Mouse (Mus musculus): ENCODE measurements around the gene Strn4. TPM values are rescaled to one million over a fixed set of nuclear protein-coding genes. Genes with fewer than 3 reads are reported as not detected.

Strn4 gene
- 102 TPM in 2 replicates for polyA plus RNA-seq (2015; fragmentation: Nextera tagmentation; extraction: Ambion mirVana)

GRCm38 (mm10) chr7:16815351-16815941 lies at the start of gene Strn4:
Gene Strn4, plus strand, starts transcription at chr7:16815889.
- Histone ChIP-seq H3K36me3 (peaks cover 15% of the 10 kb centered on the region; the same call in 1 of the 2 replicates), H3K27ac (peak within 1 kb of the TSS; percentile 96), H3K9me3 (no peaks in the 10 kb centered on the region), H3K9ac (peak within 1 kb of the TSS; percentile 100), H3K4me2 (peak within 1 kb of the TSS; percentile 88), H3K4me3 (peak within 1 kb of the TSS; percentile 98), H3K4me1 (peaks cover 58% of the 10 kb centered on the region), H3K27me3 (peaks cover 20% of the 10 kb centered on the region)
- 3% methylated on average over 1 of the region's 1 CpGs for WGBS
- ATAC-seq (ENCODE audit: borderline replicate concordance, extremely low read depth, low FRiP score, low TSS enrichment): peak; percentile 9; the same call in 1 of the 2 replicates

- no peak for ATAC-seq (ENCODE audit: borderline replicate concordance, extremely low read depth, low FRiP score, low TSS enrichment)
- Histone ChIP-seq H3K4me2 (no peak overlapping the region), H3K27me3 (no peaks in the 10 kb centered on the region), H3K4me1 (peaks cover 7% of the 10 kb centered on the region; the same call in 1 of the 2 replicates), H3K36me3 (no peaks in the 10 kb centered on the region), H3K9me3 (no peaks in the 10 kb centered on the region), H3K4me3 (no peak overlapping the region), H3K9ac (no peak overlapping the region), H3K27ac (no peak overlapping the region)
- WGBS: 55% methylated on average over 2 of the region's 2 CpGs
These were observed 49.2 kb upstream of the Strn4 start for GRCm38 (mm10) chr7:16766443-16766842.

- no peak overlapping the region for H3K4me3 ChIP-seq
- no peak for ATAC-seq (ENCODE audit: borderline replicate concordance, extremely low read depth, low FRiP score, low TSS enrichment)
- WGBS: 31% methylated on average over 5 of the region's 5 CpGs
- H3K4me1 ChIP-seq: peaks cover 4% of the 10 kb centered on the region; the same call in 1 of the 2 replicates
- no peaks in the 10 kb centered on the region for H3K27me3 ChIP-seq
- no peak overlapping the region for H3K4me2 ChIP-seq
- no peak overlapping the region for H3K9ac ChIP-seq
- H3K36me3 ChIP-seq: no peaks in the 10 kb centered on the region
- H3K9me3 ChIP-seq: no peaks in the 10 kb centered on the region
- H3K27ac ChIP-seq: no peak overlapping the region
These were observed 39.8 kb upstream of the Strn4 start for GRCm38 (mm10) chr7:16775888-16776287.

GRCm38 (mm10) chr7:16780076-16780475 lies 35.6 kb upstream of the Strn4 start:
- 47% methylated on average over 5 of the region's 5 CpGs for WGBS
- H3K9me3 ChIP-seq: no peaks in the 10 kb centered on the region
- no peak overlapping the region for H3K9ac ChIP-seq
- H3K4me2 ChIP-seq: no peak overlapping the region
- peak overlapping the region; percentile 64 for H3K27ac ChIP-seq
- no peaks in the 10 kb centered on the region for H3K27me3 ChIP-seq
- no peak overlapping the region for H3K4me3 ChIP-seq
- no peak for ATAC-seq (ENCODE audit: borderline replicate concordance, extremely low read depth, low FRiP score, low TSS enrichment)
- peaks cover 32% of the 10 kb centered on the region for H3K4me1 ChIP-seq
- H3K36me3 ChIP-seq: no peaks in the 10 kb centered on the region

- H3K4me3 ChIP-seq: peak within 1 kb of the TSS; percentile 60
- whole genome bisulfite sequencing: 3% methylated on average over 34 of the region's 34 CpGs
- H3K27me3 ChIP-seq: no peaks in the 10 kb centered on the region
- peak within 1 kb of the TSS; percentile 78 for H3K9ac ChIP-seq
- H3K4me1 ChIP-seq: peaks cover 35% of the 10 kb centered on the region
- H3K9me3 ChIP-seq: no peaks in the 10 kb centered on the region
- no peaks in the 10 kb centered on the region for H3K36me3 ChIP-seq
- peak within 1 kb of the TSS; percentile 64 for H3K27ac ChIP-seq
- H3K4me2 ChIP-seq: peak within 1 kb of the TSS; percentile 96
- ATAC-seq (ENCODE audit: borderline replicate concordance, extremely low read depth, low FRiP score, low TSS enrichment): peak; percentile 86
These were observed 34.7 kb upstream of the Strn4 start, which contains the start of gene Slc1a5 for GRCm38 (mm10) chr7:16780825-16781554. Gene Slc1a5, plus strand, starts transcription at chr7:16781340.

- peaks cover 35% of the 10 kb centered on the region for H3K4me1 ChIP-seq
- no peak; the same call in 1 of the 2 replicates for ATAC-seq (ENCODE audit: borderline replicate concordance, extremely low read depth, low FRiP score, low TSS enrichment)
- H3K27me3 ChIP-seq: no peaks in the 10 kb centered on the region
- WGBS: under 1% methylated on average over 10 of the region's 10 CpGs
- no peaks in the 10 kb centered on the region for H3K9me3 ChIP-seq
- no peaks in the 10 kb centered on the region for H3K36me3 ChIP-seq
- peak overlapping the region; percentile 78 for H3K9ac ChIP-seq
- peak overlapping the region; percentile 96 for H3K4me2 ChIP-seq
- peak overlapping the region; percentile 60 for H3K4me3 ChIP-seq
- peak overlapping the region; percentile 64 for H3K27ac ChIP-seq
These were observed 34.2 kb upstream of the Strn4 start for GRCm38 (mm10) chr7:16781555-16781815.

- peaks cover 35% of the 10 kb centered on the region for H3K4me1 ChIP-seq
- H3K27ac ChIP-seq: peak overlapping the region; percentile 64
- peak overlapping the region; percentile 78 for H3K9ac ChIP-seq
- H3K9me3 ChIP-seq: no peaks in the 10 kb centered on the region
- H3K4me3 ChIP-seq: peak overlapping the region; percentile 60
- ATAC-seq (ENCODE audit: borderline replicate concordance, extremely low read depth, low FRiP score, low TSS enrichment): peak; percentile 9; the same call in 1 of the 2 replicates
- WGBS: under 1% methylated on average over 59 of the region's 60 CpGs
- no peaks in the 10 kb centered on the region for H3K27me3 ChIP-seq
- H3K36me3 ChIP-seq: peaks cover 3% of the 10 kb centered on the region; the same call in 1 of the 2 replicates
- H3K4me2 ChIP-seq: peak overlapping the region; percentile 96
These were observed 33.7 kb upstream of the Strn4 start for GRCm38 (mm10) chr7:16781816-16782554.

GRCm38 (mm10) chr7:16782555-16783125 lies 33.0 kb upstream of the Strn4 start:
- 8% methylated on average over 11 of the region's 11 CpGs for WGBS
- ATAC-seq (ENCODE audit: borderline replicate concordance, extremely low read depth, low FRiP score, low TSS enrichment): no peak
- Histone ChIP-seq H3K9ac (peak overlapping the region; percentile 78), H3K4me3 (peak overlapping the region; percentile 60), H3K27me3 (no peaks in the 10 kb centered on the region), H3K4me1 (peaks cover 35% of the 10 kb centered on the region), H3K4me2 (peak overlapping the region; percentile 96), H3K27ac (0 out of 2 replicates have a peak overlapping the region, but pooled peaks have one; percentile 64), H3K36me3 (peaks cover 3% of the 10 kb centered on the region; the same call in 1 of the 2 replicates), H3K9me3 (no peaks in the 10 kb centered on the region)

- H3K27ac ChIP-seq: peak overlapping the region; percentile 70
- no peak for ATAC-seq (ENCODE audit: borderline replicate concordance, extremely low read depth, low FRiP score, low TSS enrichment)
- 29% methylated on average over 10 of the region's 10 CpGs for WGBS
These were observed 32.4 kb upstream of the Strn4 start for GRCm38 (mm10) chr7:16783224-16783688.

GRCm38 (mm10) chr7:16783758-16784415 lies 31.8 kb upstream of the Strn4 start:
- H3K4me3 ChIP-seq: peak overlapping the region; percentile 60
- H3K9ac ChIP-seq: peak overlapping the region; percentile 78
- 0 out of 2 replicates have a peak, but pooled peaks have one; percentile 23 for ATAC-seq (ENCODE audit: borderline replicate concordance, extremely low read depth, low FRiP score, low TSS enrichment)
- peak overlapping the region; percentile 96 for H3K4me2 ChIP-seq
- peaks cover 3% of the 10 kb centered on the region; the same call in 1 of the 2 replicates for H3K36me3 ChIP-seq
- H3K9me3 ChIP-seq: no peaks in the 10 kb centered on the region
- no peaks in the 10 kb centered on the region for H3K27me3 ChIP-seq
- 36% methylated on average over 17 of the region's 17 CpGs for WGBS
- peak overlapping the region; percentile 70 for H3K27ac ChIP-seq
- H3K4me1 ChIP-seq: peaks cover 35% of the 10 kb centered on the region

More at GRCm38 (mm10) chr7:16783224-16783688, 32.4 kb upstream of the Strn4 start:
- Histone ChIP-seq H3K36me3 (peaks cover 3% of the 10 kb centered on the region; the same call in 1 of the 2 replicates), H3K4me2 (peak overlapping the region; percentile 96), H3K4me3 (peak overlapping the region; percentile 60), H3K9ac (peak overlapping the region; percentile 78), H3K4me1 (peaks cover 35% of the 10 kb centered on the region), H3K27me3 (no peaks in the 10 kb centered on the region), H3K9me3 (no peaks in the 10 kb centered on the region)

All from lung, embryonic 15.5 days (tissue).